Mouse (Mus musculus) thymus, postnatal 0 days (tissue): ENCODE measurements around the gene Cct8l1. TPM values are rescaled to one million over a fixed set of nuclear protein-coding genes. Genes with fewer than 3 reads are reported as not detected.

ENCODE experiments used
- polyA plus RNA-seq: library from polyadenylated mRNA; unstranded; fragments of >200 nt; fragmentation: Nextera tagmentation; extraction: Ambion mirVana; gene quantifications from 2 replicates; pipeline ENCODE4 v1.2.1, GENCODE M21; 2015

The Cct8l1 gene
- polyA plus RNA-seq, 1 experiment from 2014 or later, result 0.22 TPM

Other genes with a start within 250 kb of the Cct8l1 start
- gene Kmt2c, start 17.3 kb upstream of the Cct8l1 start, polyA plus RNA-seq, result 15.2 and 21.4 TPM in 2 replicates
- gene Xrcc2, start 189.8 kb downstream of the Cct8l1 start, polyA plus RNA-seq, result 5.1 and 5.6 TPM in 2 replicates
- 1.3 and 1.9 TPM in 2 replicates for gene Actr3b, start 243.9 kb downstream of the Cct8l1 start, polyA plus RNA-seq